Mouse (Mus musculus): Measurements from ENCODE around the gene Gpr179. TPM values are rescaled to one million over a fixed set of nuclear protein-coding genes. Genes with fewer than 3 reads are reported as not detected.

Gpr179 gene
- polyA plus RNA-seq (2014; fragmentation: Illumina TruSeq; extraction: RNeasy Lipid Tissue Mini Kit (QIAGEN cat#74804); ENCODE audit: low replicate concordance): not detected

GRCm38 (mm10) chr11:97352027-97352684 is at the start of gene Gpr179:
Gpr179 (minus strand) TSS chr11:97352077.

GRCm38 (mm10) chr11:97361948-97362648 is 10.2 kb upstream of the Gpr179 start, which contains the start of gene Socs7:
Socs7 (plus strand) TSS chr11:97362551.

GRCm38 (mm10) chr11:97315504-97316503 is 36.1 kb downstream of the Gpr179 start, which contains the start of gene Mrpl45:
Mrpl45 (plus strand) TSS chr11:97315716.

Other genes starting within 250 kb of the Gpr179 start
- not detected for gene Tbx21, start 236.7 kb downstream of the Gpr179 start, polyA plus RNA-seq (2014; fragmentation: Illumina TruSeq; extraction: RNeasy Lipid Tissue Mini Kit (QIAGEN cat#74804); ENCODE audit: low replicate concordance)
- not detected for gene Tbkbp1, start 200.6 kb downstream of the Gpr179 start, polyA plus RNA-seq (2014; fragmentation: Illumina TruSeq; extraction: RNeasy Lipid Tissue Mini Kit (QIAGEN cat#74804); ENCODE audit: low replicate concordance)
- 82.0 TPM for gene Kpnb1, start 164.2 kb downstream of the Gpr179 start, polyA plus RNA-seq (2014; fragmentation: Illumina TruSeq; extraction: RNeasy Lipid Tissue Mini Kit (QIAGEN cat#74804); ENCODE audit: low replicate concordance)
- gene Npepps, start 71.4 kb downstream of the Gpr179 start, polyA plus RNA-seq (2014; fragmentation: Illumina TruSeq; extraction: RNeasy Lipid Tissue Mini Kit (QIAGEN cat#74804); ENCODE audit: low replicate concordance): 143 TPM
- gene Mrpl45, start 36.4 kb downstream of the Gpr179 start, polyA plus RNA-seq (2014; fragmentation: Illumina TruSeq; extraction: RNeasy Lipid Tissue Mini Kit (QIAGEN cat#74804); ENCODE audit: low replicate concordance): 22.3 TPM
- 4.2 TPM for gene Socs7, start 10.5 kb upstream of the Gpr179 start, polyA plus RNA-seq (2014; fragmentation: Illumina TruSeq; extraction: RNeasy Lipid Tissue Mini Kit (QIAGEN cat#74804); ENCODE audit: low replicate concordance)
- gene Arhgap23, start 63.5 kb upstream of the Gpr179 start, polyA plus RNA-seq (2014; fragmentation: Illumina TruSeq; extraction: RNeasy Lipid Tissue Mini Kit (QIAGEN cat#74804); ENCODE audit: low replicate concordance): 1.4 TPM
- gene 4933428G20Rik, start 148.3 kb upstream of the Gpr179 start, polyA plus RNA-seq (2014; fragmentation: Illumina TruSeq; extraction: RNeasy Lipid Tissue Mini Kit (QIAGEN cat#74804); ENCODE audit: low replicate concordance): not detected
- not detected for gene Srcin1, start 224.1 kb upstream of the Gpr179 start, polyA plus RNA-seq (2014; fragmentation: Illumina TruSeq; extraction: RNeasy Lipid Tissue Mini Kit (QIAGEN cat#74804); ENCODE audit: low replicate concordance)

Measured in small intestine, adult 10 weeks (tissue).